7 mouse cellular contexts compared by ENCODE assay signal in genomic region chr17:56611861-56612564, GRCm38 (mm10). TPM values are rescaled to one million over a fixed set of nuclear protein-coding genes. Genes with fewer than 3 reads are reported as not detected.
DNase-seq lines count a peak whose midpoint lies in the region; ATAC-seq lines count a peak whose summit lies in the region.

No protein-coding gene starts in this region.

- no peaks in the 10 kb centered on the region for H3K9me3 ChIP-seq in megakaryocyte, embryonic 14.5 days
- no peaks in the 10 kb centered on the region for H3K9me3 ChIP-seq in liver, embryonic 15.5 days (replicated peaks)
- H3K9me3 ChIP-seq in stomach, embryonic 16.5 days (replicated peaks; ENCODE audit: control insufficient read depth, low read length), result no peaks in the 10 kb centered on the region

- no peaks in the 10 kb centered on the region for H3K27me3 ChIP-seq in megakaryocyte, embryonic 14.5 days (replicated peaks)
- no peaks in the 10 kb centered on the region for H3K27me3 ChIP-seq in liver, embryonic 15.5 days
- no peaks in the 10 kb centered on the region for H3K27me3 ChIP-seq in stomach, embryonic 16.5 days (ENCODE audit: control insufficient read depth, insufficient read depth, low read length)

- peaks cover 43% of the 10 kb centered on the region for H3K36me3 ChIP-seq in megakaryocyte, embryonic 14.5 days (replicated peaks; ENCODE audit: low read length)
- peaks cover 38% of the 10 kb centered on the region for H3K36me3 ChIP-seq in liver, embryonic 15.5 days (replicated peaks)
- peaks cover 14% of the 10 kb centered on the region for H3K36me3 ChIP-seq in stomach, embryonic 16.5 days (ENCODE audit: control insufficient read depth, insufficient read depth, low read length)

- peak overlapping the region; percentile 59 for H3K4me2 ChIP-seq in liver, embryonic 15.5 days
- H3K4me2 ChIP-seq in stomach, embryonic 16.5 days (ENCODE audit: low read depth, low read length), result peak overlapping the region; percentile 30

- peak; percentile 97 for DNase-seq in ZHBTc4 (ENCODE audit: low read depth, low spot score)

- no peak for ATAC-seq in megakaryocyte, adult 5-6 weeks (ENCODE audit: poor library complexity, severe bottlenecking)
- peak; percentile 24 for ATAC-seq in granulocyte monocyte progenitor cell, adult 5-6 weeks (replicated peaks; ENCODE audit: poor library complexity, severe bottlenecking)
- peak; percentile 10 for ATAC-seq in liver, embryonic 15.5 days (ENCODE audit: insufficient read depth)
- ATAC-seq in stomach, embryonic 16.5 days (ENCODE audit: insufficient read depth, low FRiP score), result no peak
- no peak for ATAC-seq in frontal cortex, adult (ENCODE audit: low TSS enrichment)

- peak overlapping the region; percentile 89 for H3K4me3 ChIP-seq in megakaryocyte, embryonic 14.5 days (replicated peaks)
- peak overlapping the region; percentile 41 for H3K4me3 ChIP-seq in liver, embryonic 15.5 days (replicated peaks)
- H3K4me3 ChIP-seq in stomach, embryonic 16.5 days (replicated peaks; ENCODE audit: low read length), result no peak overlapping the region

- peak overlapping the region; percentile 86 for H3K27ac ChIP-seq in liver, embryonic 15.5 days (replicated peaks)
- no peak overlapping the region for H3K27ac ChIP-seq in stomach, embryonic 16.5 days (ENCODE audit: low read length)

- H3K9ac ChIP-seq in liver, embryonic 15.5 days, result peak overlapping the region; percentile 40; the same call in 1 of the 2 replicates
- no peak overlapping the region for H3K9ac ChIP-seq in stomach, embryonic 16.5 days (ENCODE audit: low read length)

- peaks cover 82% of the 10 kb centered on the region for H3K4me1 ChIP-seq in megakaryocyte, embryonic 14.5 days
- H3K4me1 ChIP-seq in liver, embryonic 15.5 days (replicated peaks), result peaks cover 79% of the 10 kb centered on the region
- H3K4me1 ChIP-seq in stomach, embryonic 16.5 days (ENCODE audit: control insufficient read depth, insufficient read depth, low read length), result peaks cover 27% of the 10 kb centered on the region

- 8% methylated on average over 14 of the region's 14 CpGs for WGBS in liver, embryonic 15.5 days (ENCODE audit: insufficient replicate concordance)
- WGBS in stomach, embryonic 16.5 days, result 18% methylated on average over 14 of the region's 14 CpGs

RNA-seq across cellular contexts. Expression of gene Rpl36, which starts 1.2 kb away (rescaled TPM):
- polyA plus RNA-seq in megakaryocyte, embryonic 14.5 days (2012; ENCODE audit: insufficient read depth, low replicate concordance), result 9,023 and 9,040 TPM in 2 replicates
- total RNA-seq in megakaryocyte, adult 5-6 weeks (2015), result 757 and 782 TPM in 2 replicates
- total RNA-seq in megakaryocyte, adult 5-6 weeks (2017), result 1,133 and 1,354 TPM in 2 replicates
- total RNA-seq in granulocyte monocyte progenitor cell, adult 5-6 weeks (2014; fragmentation: Nextera tagmentation), result 1,578 and 3,268 TPM in 2 replicates
- total RNA-seq in granulocyte monocyte progenitor cell, adult 5-6 weeks (2017), result 2,318 and 2,523 TPM in 2 replicates
- polyA plus RNA-seq in liver, embryonic 15.5 days (2015; fragmentation: Nextera tagmentation; extraction: Ambion mirVana), result 745 and 882 TPM in 2 replicates
- 1,502 and 1,716 TPM in 2 replicates for polyA plus RNA-seq in stomach, embryonic 16.5 days (2015; fragmentation: Nextera tagmentation; extraction: Ambion mirVana)

RNA-seq across cellular contexts. Expression of gene 2410015M20Rik, which starts 2.4 kb away (rescaled TPM):
- 90.4 and 344 TPM in 2 replicates for polyA plus RNA-seq in megakaryocyte, embryonic 14.5 days (2012; ENCODE audit: insufficient read depth, low replicate concordance)
- total RNA-seq in megakaryocyte, adult 5-6 weeks (2015), result 43.6 and 52.6 TPM in 2 replicates
- total RNA-seq in megakaryocyte, adult 5-6 weeks (2017), result 48.3 and 64.2 TPM in 2 replicates
- 140 and 159 TPM in 2 replicates for total RNA-seq in granulocyte monocyte progenitor cell, adult 5-6 weeks (2014; fragmentation: Nextera tagmentation)
- total RNA-seq in granulocyte monocyte progenitor cell, adult 5-6 weeks (2017), result 147 and 185 TPM in 2 replicates
- polyA plus RNA-seq in liver, embryonic 15.5 days (2015; fragmentation: Nextera tagmentation; extraction: Ambion mirVana), result 125 and 143 TPM in 2 replicates
- 240 and 266 TPM in 2 replicates for polyA plus RNA-seq in stomach, embryonic 16.5 days (2015; fragmentation: Nextera tagmentation; extraction: Ambion mirVana)

RNA-seq across cellular contexts. Expression of gene Lonp1, which starts 14.7 kb away (rescaled TPM):
- polyA plus RNA-seq in megakaryocyte, embryonic 14.5 days (2012; ENCODE audit: insufficient read depth, low replicate concordance), result 35.4 and 50.4 TPM in 2 replicates
- total RNA-seq in megakaryocyte, adult 5-6 weeks (2015), result 9.1 TPM in 2 replicates
- 19.5 and 23.4 TPM in 2 replicates for total RNA-seq in megakaryocyte, adult 5-6 weeks (2017)
- total RNA-seq in granulocyte monocyte progenitor cell, adult 5-6 weeks (2014; fragmentation: Nextera tagmentation), result 38.2 and 45.5 TPM in 2 replicates
- 64.1 and 68.4 TPM in 2 replicates for total RNA-seq in granulocyte monocyte progenitor cell, adult 5-6 weeks (2017)
- polyA plus RNA-seq in liver, embryonic 15.5 days (2015; fragmentation: Nextera tagmentation; extraction: Ambion mirVana), result 36.9 and 44.5 TPM in 2 replicates
- 40.7 and 42.9 TPM in 2 replicates for polyA plus RNA-seq in stomach, embryonic 16.5 days (2015; fragmentation: Nextera tagmentation; extraction: Ambion mirVana)

RNA-seq across cellular contexts. Expression of gene Catsperd, which starts 15.9 kb away (rescaled TPM):
- polyA plus RNA-seq in megakaryocyte, embryonic 14.5 days (2012; ENCODE audit: insufficient read depth, low replicate concordance), result not detected in 2 replicates
- total RNA-seq in megakaryocyte, adult 5-6 weeks (2015), result 0.18 TPM in 1 of 2 replicates, not detected in the other
- total RNA-seq in megakaryocyte, adult 5-6 weeks (2017), result not detected in 2 replicates
- not detected in 2 replicates for total RNA-seq in granulocyte monocyte progenitor cell, adult 5-6 weeks (2014; fragmentation: Nextera tagmentation)
- 0.77 TPM in 1 of 2 replicates, not detected in the other for total RNA-seq in granulocyte monocyte progenitor cell, adult 5-6 weeks (2017)
- polyA plus RNA-seq in liver, embryonic 15.5 days (2015; fragmentation: Nextera tagmentation; extraction: Ambion mirVana), result 0.30 and 0.44 TPM in 2 replicates
- 0.17 and 0.65 TPM in 2 replicates for polyA plus RNA-seq in stomach, embryonic 16.5 days (2015; fragmentation: Nextera tagmentation; extraction: Ambion mirVana)

RNA-seq across cellular contexts. Expression of gene Safb, which starts 27.4 kb away (rescaled TPM):
- 30.0 and 79.6 TPM in 2 replicates for polyA plus RNA-seq in megakaryocyte, embryonic 14.5 days (2012; ENCODE audit: insufficient read depth, low replicate concordance)
- total RNA-seq in megakaryocyte, adult 5-6 weeks (2015), result 53.5 and 59.6 TPM in 2 replicates
- 65.8 and 76.1 TPM in 2 replicates for total RNA-seq in megakaryocyte, adult 5-6 weeks (2017)
- total RNA-seq in granulocyte monocyte progenitor cell, adult 5-6 weeks (2014; fragmentation: Nextera tagmentation), result 69.1 and 99.9 TPM in 2 replicates
- 72.9 and 77.2 TPM in 2 replicates for total RNA-seq in granulocyte monocyte progenitor cell, adult 5-6 weeks (2017)
- polyA plus RNA-seq in liver, embryonic 15.5 days (2015; fragmentation: Nextera tagmentation; extraction: Ambion mirVana), result 36.3 and 40.4 TPM in 2 replicates
- 78.9 and 88.5 TPM in 2 replicates for polyA plus RNA-seq in stomach, embryonic 16.5 days (2015; fragmentation: Nextera tagmentation; extraction: Ambion mirVana)

Comparison
In these comparisons a context has a peak if more than half of its experiments do, and no peak if none do; other contexts are left out.
1. ATAC-seq: peak in granulocyte monocyte progenitor cell, adult 5-6 weeks (single experiment) and liver, embryonic 15.5 days (single experiment); none in megakaryocyte, adult 5-6 weeks (single experiment), stomach, embryonic 16.5 days (single experiment) and frontal cortex, adult (single experiment).